Mouse (Mus musculus) thymus, adult 2 months (tissue): ENCODE data around the gene Ntmt1.

Experiments used
- CTCF ChIP-seq: fragments of 200-500 bp; IDR thresholded peaks from 2 replicates; pipeline ENCODE4 v1.5.1; 2012; ENCODE audit warnings: mild to moderate bottlenecking, control low read depth, low read length, moderate library complexity, borderline replicate concordance; ENCODE audit not compliant: control insufficient read depth, poor library complexity, insufficient read depth; ENCODE audit errors: extremely low read depth
- POLR2A ChIP-seq: fragments of 200-500 bp; IDR thresholded peaks from 2 replicates; pipeline ENCODE4 v1.6.1; 2012; ENCODE audit warnings: mild to moderate bottlenecking, low read length, control low read depth, moderate library complexity; ENCODE audit not compliant: control insufficient read depth, poor library complexity, insufficient read depth; ENCODE audit errors: extremely low read depth

DNA sequence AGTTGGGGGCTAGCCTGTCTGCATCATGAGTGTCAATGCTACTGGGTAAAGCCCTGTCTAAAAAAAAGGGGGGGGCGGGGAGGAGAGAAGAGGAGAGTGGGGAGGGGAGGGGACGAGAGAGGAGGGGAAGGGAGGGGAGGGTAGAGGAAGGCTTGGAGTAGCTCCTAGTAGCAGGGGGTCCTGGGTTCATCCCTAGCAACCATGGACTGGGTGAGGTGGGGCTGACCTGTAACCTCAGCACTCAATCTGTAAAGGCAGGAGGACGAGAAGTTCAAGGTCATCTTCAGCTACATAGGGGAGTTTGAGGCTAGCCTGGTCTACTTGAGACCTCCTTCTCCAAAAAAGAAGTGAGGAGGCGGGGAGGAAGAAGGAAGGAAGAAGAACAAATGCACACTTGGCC lies 54.5 kb downstream of the Ntmt1 start:
- TF ChIP-seq POLR2A (no peak), CTCF (no peak)
